Mouse (Mus musculus) midbrain, embryonic 11.5 days (tissue): ENCODE results near the gene Gm28043. TPM values are rescaled to one million over a fixed set of nuclear protein-coding genes. Genes with fewer than 3 reads are reported as not detected.

Experiments used
- ATAC-seq: fragments of 200-750 bp; cut with Nextera tagmentation; 2 replicates; pipeline ENCODE4 v1.8.0; 2017; ENCODE audit warnings: moderate TSS enrichment, moderate library complexity; ENCODE audit not compliant: low FRiP score
- DNase-seq: peaks from one replicate; pipeline ENCODE4 v3.0.0; 2015; ENCODE audit warnings: low spot score; ENCODE audit errors: missing footprints
- H3K27ac ChIP-seq: fragments of 300-500 bp; sonication (generic); 2 replicates; pipeline ENCODE4 v1.5.1; 2014; ENCODE audit warnings: low read depth, low read length
- H3K27me3 ChIP-seq: fragments of 300-500 bp; sonication (generic); 2 replicates; pipeline ENCODE4 v1.6.1; 2014; ENCODE audit warnings: mild to moderate bottlenecking, low read length, moderate library complexity, mixed read lengths; ENCODE audit not compliant: control insufficient read depth, insufficient read depth
- H3K36me3 ChIP-seq: fragments of 300-500 bp; sonication (generic); 2 replicates; pipeline ENCODE4 v1.6.1; 2014; ENCODE audit warnings: mild to moderate bottlenecking, low read length, moderate library complexity, mixed read lengths; ENCODE audit not compliant: control insufficient read depth, insufficient read depth
- H3K4me1 ChIP-seq: fragments of 300-500 bp; sonication (generic); 2 replicates; pipeline ENCODE4 v1.6.1; 2014; ENCODE audit warnings: low read length; ENCODE audit not compliant: control insufficient read depth, insufficient read depth
- H3K4me2 ChIP-seq: fragments of 300-500 bp; sonication (generic); 2 replicates; pipeline ENCODE4 v1.6.1; 2014; ENCODE audit warnings: mild to moderate bottlenecking, moderate library complexity
- H3K4me3 ChIP-seq: fragments of 300-500 bp; sonication (generic); 2 replicates; pipeline ENCODE4 v1.5.1; 2014; ENCODE audit warnings: low read depth, low read length
- H3K9ac ChIP-seq: fragments of 300-500 bp; sonication (generic); 2 replicates; pipeline ENCODE4 v1.6.1; 2014; ENCODE audit warnings: low read length
- H3K9me3 ChIP-seq: fragments of 300-500 bp; sonication (generic); 2 replicates; pipeline ENCODE4 v1.6.1; 2016; ENCODE audit warnings: low read length; ENCODE audit not compliant: control insufficient read depth
- WGBS: fragments of 180-500 bp; shearing (Covaris S2); extraction: QIAGEN DNeasy Blood & Tissue Kit; methylation state at CpG from one replicate; pipeline ENCODE4 v1.1.7; 2014; 5-methylcytosine and 5-hydroxymethylcytosine counted together
- polyA plus RNA-seq: library from polyadenylated mRNA; unstranded; fragments of >200 nt; fragmentation: Nextera tagmentation; extraction: Ambion mirVana; gene quantifications from 2 replicates; pipeline ENCODE4 v1.2.1, GENCODE M21; 2014

The Gm28043 gene
- polyA plus RNA-seq, 1 experiment from 2014 or later, result 2.2 TPM

DNA sequence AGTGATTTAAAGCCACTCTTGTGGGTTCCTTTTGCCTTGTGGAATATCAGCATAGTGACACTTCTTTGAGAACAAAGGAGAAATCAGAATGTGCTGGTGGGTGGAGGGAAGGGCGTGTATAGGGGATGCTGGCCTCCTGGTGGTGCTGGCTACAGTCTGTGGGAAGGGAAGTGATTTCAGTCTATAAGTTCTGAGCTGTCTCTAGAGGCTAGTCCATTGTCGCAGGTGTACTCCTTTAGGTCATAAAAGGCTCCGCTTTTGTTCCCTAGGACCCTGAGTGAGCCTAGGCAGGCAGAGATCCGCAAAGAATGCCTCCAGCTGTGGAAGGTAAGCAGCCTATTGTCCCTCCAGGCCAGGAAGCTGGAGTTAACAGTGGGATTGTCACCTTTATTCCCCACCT is 79.8 kb downstream of the Gm28043 start:
- DNase-seq (no peak), ATAC-seq (no peak)
- Histone ChIP-seq H3K36me3 (peaks cover 35% of the 10 kb centered on the region), H3K9ac (no peak overlapping the region), H3K27ac (no peak overlapping the region), H3K9me3 (no peaks in the 10 kb centered on the region), H3K4me3 (no peak overlapping the region), H3K27me3 (no peaks in the 10 kb centered on the region), H3K4me2 (no peak overlapping the region), H3K4me1 (no peaks in the 10 kb centered on the region)
- 82% methylated on average over 4 of the region's 4 CpGs for WGBS

DNA sequence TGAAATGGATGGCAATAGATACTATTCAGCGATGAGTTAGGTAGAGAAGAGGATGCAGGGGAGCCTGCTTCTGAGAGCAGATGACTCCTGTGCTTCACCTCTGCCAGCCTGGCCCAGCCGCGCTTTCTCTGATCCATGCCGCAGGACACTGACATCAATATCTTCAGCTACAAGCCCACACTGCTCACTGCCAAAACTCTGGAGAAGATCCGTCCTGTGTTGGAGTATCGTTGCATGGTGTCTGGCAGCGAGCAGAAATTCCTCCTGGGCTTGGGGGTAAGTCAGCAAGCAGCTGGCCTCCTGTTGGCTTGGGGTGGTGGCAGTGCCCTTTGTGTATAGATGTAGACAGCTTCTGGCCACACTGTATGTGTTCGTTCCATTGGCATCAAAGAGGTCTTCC is 82.3 kb downstream of the Gm28043 start:
- DNase-seq, result no peak
- Histone ChIP-seq H3K27ac (no peak overlapping the region), H3K4me3 (no peak overlapping the region), H3K9me3 (no peaks in the 10 kb centered on the region), H3K4me1 (no peaks in the 10 kb centered on the region), H3K27me3 (no peaks in the 10 kb centered on the region), H3K4me2 (no peak overlapping the region), H3K36me3 (peaks cover 28% of the 10 kb centered on the region), H3K9ac (no peak overlapping the region)
- no peak for ATAC-seq
- 96% methylated on average over 8 of the region's 8 CpGs for WGBS

DNA sequence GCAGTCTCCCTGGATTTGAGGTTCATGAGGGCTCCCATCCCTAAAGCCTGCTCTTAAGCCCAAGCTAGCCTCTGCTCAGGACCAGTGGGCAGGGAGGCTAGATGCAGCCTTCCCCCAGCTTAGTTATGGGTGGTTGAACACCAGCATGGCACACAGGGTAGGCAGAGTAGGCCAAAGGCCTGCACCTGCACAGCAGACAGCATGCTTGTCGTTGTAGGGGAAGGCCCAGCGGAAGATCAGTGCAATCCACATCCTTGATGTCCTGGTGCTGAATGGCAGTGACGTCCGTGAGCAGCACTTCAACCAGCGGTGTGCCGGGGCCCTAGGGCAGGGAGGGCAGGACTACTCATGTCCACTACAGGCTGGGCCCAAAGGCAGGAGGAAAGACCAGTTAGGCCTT is 83.7 kb downstream of the Gm28043 start:
- Histone ChIP-seq H3K27me3 (no peaks in the 10 kb centered on the region), H3K27ac (no peak overlapping the region), H3K9ac (no peak overlapping the region), H3K9me3 (no peaks in the 10 kb centered on the region), H3K4me3 (no peak overlapping the region), H3K4me1 (0 out of 2 replicates have a peak, but pooled peaks cover 3% of the 10 kb centered on the region), H3K4me2 (no peak overlapping the region), H3K36me3 (peaks cover 33% of the 10 kb centered on the region)
- no peak for DNase-seq
- 83% methylated on average over 6 of the region's 6 CpGs for WGBS
- no peak for ATAC-seq

DNA sequence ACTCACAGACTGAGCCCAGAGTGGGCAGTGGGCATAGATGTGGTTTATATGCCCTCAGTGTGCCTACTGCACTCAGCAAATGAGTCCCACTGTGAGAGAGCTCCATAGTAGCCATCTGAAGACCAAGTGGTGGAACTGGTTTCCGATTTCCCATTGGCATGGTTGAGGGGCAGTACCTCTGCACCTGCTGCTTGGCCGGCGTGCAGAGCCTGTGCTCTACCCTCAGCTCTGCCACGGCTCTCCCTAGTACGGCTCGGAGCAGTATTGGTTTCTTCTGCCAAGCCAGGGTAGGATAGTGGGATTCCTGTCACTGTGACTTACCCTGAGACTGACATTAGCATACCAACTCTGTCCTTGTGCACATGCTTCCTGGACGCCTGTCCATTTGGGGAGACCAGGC is 85.9 kb downstream of the Gm28043 start:
- no peak for ATAC-seq
- Histone ChIP-seq H3K27ac (no peak overlapping the region), H3K36me3 (peaks cover 25% of the 10 kb centered on the region), H3K4me3 (no peak overlapping the region), H3K4me1 (0 out of 2 replicates have a peak, but pooled peaks cover 3% of the 10 kb centered on the region), H3K9ac (no peak overlapping the region), H3K9me3 (no peaks in the 10 kb centered on the region), H3K4me2 (no peak overlapping the region), H3K27me3 (no peaks in the 10 kb centered on the region)
- DNase-seq, result no peak
- 96% methylated on average over 7 of the region's 7 CpGs for WGBS

DNA sequence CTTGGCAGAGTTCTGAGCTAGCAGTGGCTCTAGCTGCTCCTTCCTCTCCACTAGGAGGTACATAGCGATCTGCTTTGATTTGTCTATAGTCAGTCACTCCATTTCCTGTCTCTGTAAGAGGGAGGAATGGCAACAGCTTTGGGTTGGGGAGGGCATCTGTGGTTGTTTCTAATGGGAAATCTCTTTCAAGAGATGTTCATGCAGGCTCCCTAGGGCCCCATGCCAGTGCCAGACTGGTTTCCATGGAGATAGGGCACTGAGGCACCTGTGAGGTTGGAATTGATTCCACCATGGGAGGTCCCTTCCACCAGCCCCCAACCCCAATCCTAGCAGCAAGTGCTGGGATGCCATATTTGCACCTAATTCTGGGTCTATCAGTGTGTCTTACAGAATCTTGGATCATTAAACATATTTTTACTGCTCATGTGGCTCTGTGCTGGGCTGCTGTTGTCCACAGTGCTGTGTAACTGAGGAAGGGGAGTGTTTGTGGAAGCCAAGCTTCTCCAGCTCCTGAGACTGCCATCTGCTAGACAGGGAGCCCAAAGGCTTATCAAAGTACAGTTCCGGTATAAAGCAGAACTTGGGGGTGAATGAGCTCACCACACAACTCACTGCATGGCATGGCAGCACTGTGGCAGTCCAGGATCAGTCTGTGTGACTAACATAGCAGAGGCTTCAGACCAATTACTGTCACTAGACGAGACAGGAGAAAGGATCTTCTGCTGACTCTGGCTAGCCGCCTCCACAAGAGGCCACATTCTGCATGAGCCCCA is 88.4 kb downstream of the Gm28043 start:
- peaks cover 11% of the 10 kb centered on the region for H3K4me1 ChIP-seq
- peaks cover 15% of the 10 kb centered on the region; the same call in 1 of the 2 replicates for H3K36me3 ChIP-seq
- DNase-seq (no peak), ATAC-seq (no peak)
- 85% methylated on average over 4 of the region's 4 CpGs for WGBS
- no peaks in the 10 kb centered on the region for H3K27me3 ChIP-seq
- no peak overlapping the region for H3K4me3 ChIP-seq
- H3K9me3 ChIP-seq, result no peaks in the 10 kb centered on the region
- no peak overlapping the region for H3K9ac ChIP-seq
- H3K4me2 ChIP-seq, result no peak overlapping the region
- no peak overlapping the region for H3K27ac ChIP-seq

DNA sequence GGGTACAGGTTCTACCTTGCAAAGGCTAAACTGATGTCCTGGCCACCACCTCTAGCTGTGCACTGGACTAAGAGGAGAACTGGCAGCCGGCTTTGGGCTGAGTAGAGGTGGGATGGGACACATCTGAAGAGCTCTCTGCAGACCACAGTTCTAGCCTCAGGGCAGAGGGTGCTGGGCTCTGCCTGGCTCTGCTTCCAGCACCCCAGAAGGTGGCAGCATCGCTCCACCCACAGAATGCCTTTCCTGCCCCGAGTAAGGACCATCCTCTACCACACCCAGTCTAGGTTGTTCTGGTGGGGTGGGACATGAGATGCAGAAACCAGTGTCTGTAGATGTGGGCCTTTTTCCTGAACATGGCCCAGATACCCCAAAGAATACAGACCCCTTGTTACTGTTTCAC is 90.1 kb downstream of the Gm28043 start:
- Histone ChIP-seq H3K27me3 (no peaks in the 10 kb centered on the region), H3K4me1 (peaks cover 19% of the 10 kb centered on the region), H3K36me3 (peaks cover 11% of the 10 kb centered on the region; the same call in 1 of the 2 replicates), H3K4me3 (no peak overlapping the region), H3K9me3 (no peaks in the 10 kb centered on the region), H3K27ac (no peak overlapping the region), H3K9ac (no peak overlapping the region), H3K4me2 (no peak overlapping the region)
- peak; percentile 42; the same call in 1 of the 2 replicates for ATAC-seq
- WGBS, result 39% methylated on average over 3 of the region's 3 CpGs
- peak; percentile 92 for DNase-seq

DNA sequence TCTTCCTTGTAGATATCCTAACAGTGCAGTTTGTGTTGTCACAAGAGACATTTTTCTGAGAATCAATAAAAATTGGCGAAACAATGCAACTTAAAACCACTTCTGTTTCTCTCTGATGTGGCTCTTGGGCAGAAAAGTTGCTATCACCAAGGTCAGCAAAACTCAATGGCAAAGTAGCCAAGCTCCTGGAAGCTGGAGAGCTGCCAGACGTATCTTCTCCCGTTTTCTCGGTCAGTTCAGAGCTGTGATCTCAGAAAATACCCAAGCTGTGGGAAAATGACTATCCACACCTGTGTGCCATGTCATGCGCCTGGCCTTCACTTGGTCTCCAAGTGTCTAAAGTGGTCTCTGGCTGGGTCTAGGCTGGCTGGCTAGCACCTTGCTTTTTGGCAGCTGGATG is 91.2 kb downstream of the Gm28043 start:
- H3K9me3 ChIP-seq, result no peaks in the 10 kb centered on the region
- no peak for DNase-seq
- no peak overlapping the region for H3K27ac ChIP-seq
- H3K4me1 ChIP-seq, result peaks cover 22% of the 10 kb centered on the region
- no peak overlapping the region for H3K4me2 ChIP-seq
- ATAC-seq, result no peak
- 92% methylated on average over 5 of the region's 5 CpGs for WGBS
- peaks cover 11% of the 10 kb centered on the region; the same call in 1 of the 2 replicates for H3K36me3 ChIP-seq
- no peak overlapping the region for H3K9ac ChIP-seq
- no peak overlapping the region for H3K4me3 ChIP-seq
- no peaks in the 10 kb centered on the region for H3K27me3 ChIP-seq

DNA sequence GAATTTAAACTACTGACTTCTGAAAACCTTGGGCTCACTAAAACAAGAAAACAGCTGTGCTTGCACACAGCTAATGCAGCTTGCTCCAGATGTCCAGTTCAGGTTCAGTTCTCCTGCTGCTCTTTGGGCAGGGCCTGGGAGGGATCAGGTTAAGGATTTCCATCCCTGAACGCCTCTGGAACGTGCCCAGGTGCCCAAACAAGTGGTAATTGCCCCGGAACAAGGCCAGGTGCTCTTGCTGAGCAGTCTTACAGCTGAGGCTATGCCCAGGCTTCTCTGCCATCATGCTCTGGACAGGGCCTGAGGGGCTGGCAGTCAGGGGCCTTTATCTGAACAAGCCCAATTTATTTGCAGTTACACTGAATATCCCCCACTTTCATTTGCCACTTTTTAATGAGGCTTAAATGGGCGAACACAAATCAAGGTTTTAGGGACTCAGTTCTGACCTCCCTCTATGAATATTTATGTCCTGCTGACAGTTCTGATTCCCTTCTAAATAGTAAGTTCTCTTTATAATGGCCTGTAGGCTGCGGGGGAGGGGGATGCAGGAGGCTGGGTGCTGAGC is 92.4 kb downstream of the Gm28043 start:
- Histone ChIP-seq H3K9ac (peak overlapping the region; percentile 42; the same call in 1 of the 2 replicates), H3K36me3 (0 out of 2 replicates have a peak, but pooled peaks cover 5% of the 10 kb centered on the region), H3K27me3 (no peaks in the 10 kb centered on the region), H3K4me2 (no peak overlapping the region), H3K9me3 (no peaks in the 10 kb centered on the region), H3K27ac (no peak overlapping the region; the same call in 1 of the 2 replicates), H3K4me3 (no peak overlapping the region), H3K4me1 (peaks cover 22% of the 10 kb centered on the region)
- ATAC-seq (no peak), DNase-seq (no peak)
- 54% methylated on average over 5 of the region's 5 CpGs for WGBS

DNA sequence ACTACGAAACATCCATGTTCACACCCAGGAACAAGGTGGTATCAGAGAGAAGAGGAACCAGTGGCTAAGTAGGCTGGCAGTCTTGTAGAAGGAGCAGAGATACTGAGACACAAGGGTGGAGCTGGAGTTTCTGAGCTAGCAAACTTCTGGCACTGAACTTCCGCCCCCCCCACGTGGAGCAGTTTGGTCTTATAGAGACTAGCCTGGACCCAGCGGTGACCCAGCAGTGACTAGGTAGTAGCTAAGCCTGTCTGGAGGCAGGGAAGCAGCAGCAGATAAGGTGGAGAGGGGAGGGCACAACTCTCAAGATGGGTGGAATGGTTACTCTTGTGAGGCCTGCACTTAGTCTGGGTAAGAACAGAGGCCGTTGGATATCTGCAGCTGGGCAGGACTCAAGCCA is 94.1 kb downstream of the Gm28043 start:
- ATAC-seq (no peak), DNase-seq (no peak)
- Histone ChIP-seq H3K9ac (no peak overlapping the region), H3K27ac (no peak overlapping the region), H3K4me3 (no peak overlapping the region), H3K27me3 (no peaks in the 10 kb centered on the region), H3K36me3 (no peaks in the 10 kb centered on the region), H3K9me3 (no peaks in the 10 kb centered on the region), H3K4me1 (peaks cover 19% of the 10 kb centered on the region), H3K4me2 (no peak overlapping the region)
- WGBS, result 82% methylated on average over 5 of the region's 5 CpGs
